Mouse (Mus musculus): ENCODE results near the gene Elovl6. TPM values are rescaled to one million over a fixed set of nuclear protein-coding genes. Genes with fewer than 3 reads are reported as not detected.

Gene Elovl6
- polyA plus RNA-seq, 1 experiment from 2014 or later: 24.0 TPM

DNA sequence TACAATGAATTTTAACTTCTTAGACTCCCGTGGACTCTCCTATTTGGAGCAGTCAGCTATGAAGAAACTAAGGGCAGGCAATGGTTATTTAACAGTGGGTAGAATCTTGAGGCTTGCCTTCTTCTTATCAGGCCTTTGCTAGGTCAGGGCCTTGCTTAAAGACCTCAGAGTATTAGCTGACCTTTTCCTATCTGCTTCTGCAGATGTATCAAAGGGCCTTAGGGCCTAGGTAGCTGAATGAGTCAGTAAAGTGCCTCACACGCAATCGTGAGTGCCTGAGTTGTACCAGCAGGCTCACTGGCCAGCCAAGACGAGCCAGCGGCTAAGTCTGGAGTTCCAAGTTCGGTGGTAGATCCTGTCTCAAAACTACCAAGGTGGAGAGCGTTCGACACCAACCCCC is 33.3 kb downstream of the Elovl6 start:
- CTCF ChIA-PET: interaction anchor here (1.3 kb wide), 1 partner anchor 9 kb away, joined by 3 read pairs; no protein-coding TSS in a partner anchor
- ATAC-seq (no peak), DNase-seq (ENCODE audit: low read depth, low spot score) (no peak)
- POLR2A ChIA-PET: no interaction called here
- in situ Hi-C loops (cut with MboI; ENCODE audit: low pct_unique_long_range_greater_than_20kb): no loop called here
- TF ChIP-seq CTCF (IDR thresholded peaks at IDR 0.05): no peak
- no peaks in the 10 kb centered on the region for H3K27me3 ChIP-seq

DNA sequence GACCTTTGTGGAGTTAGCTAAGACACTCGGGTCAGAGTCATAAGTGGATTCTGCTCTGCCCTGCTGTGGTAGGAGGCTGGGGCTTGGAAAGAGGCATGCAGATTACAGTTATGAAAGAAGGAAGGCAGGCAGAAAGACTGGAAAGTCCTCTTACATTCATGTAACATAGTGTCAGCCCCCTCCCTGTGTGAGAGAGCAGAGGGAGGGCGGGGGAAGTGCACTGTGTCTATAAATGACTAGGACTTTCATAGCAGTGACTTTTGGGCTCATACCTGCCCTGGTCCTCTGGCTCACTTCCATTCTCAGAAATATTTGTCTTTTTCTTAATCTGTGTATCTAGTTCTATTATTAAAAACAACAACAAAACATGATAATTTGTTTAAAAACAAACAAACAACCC is 33.9 kb downstream of the Elovl6 start:
- DNase-seq (ENCODE audit: low read depth, low spot score): no peak
- CTCF ChIA-PET: interaction anchor here (1.3 kb wide), 1 partner anchor 9 kb away, joined by 3 read pairs; no protein-coding TSS in a partner anchor
- POLR2A ChIA-PET: no interaction called here
- H3K27me3 ChIP-seq: no peaks in the 10 kb centered on the region
- no peak for TF ChIP-seq CTCF (IDR thresholded peaks at IDR 0.05)
- in situ Hi-C loops (cut with MboI; ENCODE audit: low pct_unique_long_range_greater_than_20kb): no loop called here
- ATAC-seq: no peak

DNA sequence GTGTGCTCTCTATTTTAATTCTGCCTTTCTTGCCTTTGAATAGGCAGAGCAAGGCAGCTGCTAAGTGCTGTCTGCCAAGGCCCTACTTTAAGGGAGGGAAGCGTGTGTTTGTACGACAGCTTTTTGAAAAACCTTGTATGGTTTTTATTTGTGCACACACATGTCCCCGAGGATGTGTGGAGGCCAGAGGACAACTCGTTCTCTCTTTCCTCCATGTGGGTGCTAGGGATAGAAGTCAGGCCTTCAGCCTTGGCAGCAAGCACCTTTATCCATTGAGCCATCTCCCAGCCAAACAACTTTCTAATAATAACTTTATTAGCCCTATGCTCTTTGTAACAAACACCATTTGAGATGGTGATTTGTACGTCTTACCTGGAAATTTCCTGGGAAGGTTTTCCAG is 34.7 kb downstream of the Elovl6 start:
- no peak for DNase-seq (ENCODE audit: low read depth, low spot score)
- no peaks in the 10 kb centered on the region for H3K27me3 ChIP-seq
- in situ Hi-C loops (cut with MboI; ENCODE audit: low pct_unique_long_range_greater_than_20kb): no loop called here
- ATAC-seq: no peak
- ChIA-PET POLR2A (no interaction called here), CTCF (no interaction called here)
- TF ChIP-seq CTCF (IDR thresholded peaks at IDR 0.05): no peak

DNA sequence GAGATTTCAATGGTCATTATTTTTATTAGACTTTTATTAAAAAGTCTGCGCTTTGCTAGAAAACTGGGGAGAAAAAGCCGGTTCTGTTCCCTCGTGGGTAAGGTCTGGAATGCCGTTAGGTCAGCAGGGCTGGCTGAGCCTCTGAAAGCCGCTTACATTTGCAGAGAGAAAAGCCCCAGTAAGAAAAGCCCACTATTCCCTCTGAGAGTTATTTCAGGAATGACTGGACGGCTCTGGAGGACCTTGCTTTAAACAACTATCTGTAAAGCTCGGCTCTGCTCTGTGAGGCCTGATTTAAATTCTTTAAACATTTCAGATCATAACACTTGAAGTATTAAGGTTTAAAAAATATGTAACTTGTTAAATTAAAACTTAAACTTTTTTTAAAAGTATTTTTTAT is 36.4 kb downstream of the Elovl6 start:
- DNase-seq (ENCODE audit: low read depth, low spot score) (no peak), ATAC-seq (no peak)
- in situ Hi-C loops (cut with MboI; ENCODE audit: low pct_unique_long_range_greater_than_20kb): no loop called here
- no peaks in the 10 kb centered on the region for H3K27me3 ChIP-seq
- no peak for TF ChIP-seq CTCF (IDR thresholded peaks at IDR 0.05)
- ChIA-PET POLR2A (no interaction called here), CTCF (interaction anchor here (1.5 to 2.4 kb wide), 2 partner anchors 9 to 10 kb away, joined by 3 to 7 read pairs; no protein-coding TSS in a partner anchor)

DNA sequence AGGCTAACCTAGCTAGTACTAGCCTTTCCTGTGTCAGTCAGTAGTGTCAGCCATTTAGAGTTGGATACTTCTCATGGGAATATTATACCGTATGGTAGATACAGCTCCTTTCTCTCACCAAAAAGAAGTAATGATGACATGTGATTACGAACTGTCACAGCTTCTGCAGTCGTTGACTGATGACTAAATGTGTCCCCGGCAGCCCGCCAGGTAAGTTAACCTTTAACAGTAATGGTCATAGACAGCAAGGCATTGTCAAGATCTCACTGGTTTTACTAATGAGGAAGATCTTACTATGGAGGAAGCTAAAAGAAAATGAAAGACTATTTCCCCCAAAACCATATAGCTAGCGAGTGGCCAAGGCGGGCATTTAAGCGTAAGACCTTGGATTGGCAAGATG is 38.8 kb downstream of the Elovl6 start:
- ChIA-PET POLR2A (interaction anchor here (0.5 to 1.0 kb wide), 3 partner anchors 14 to 283 kb away, joined by 3 to 10 read pairs (median 3); no protein-coding TSS in a partner anchor), CTCF (interaction anchor here (0.8 to 1.2 kb wide), 3 partner anchors 9 to 23 kb away, joined by 3 to 4 read pairs (median 3); no protein-coding TSS in a partner anchor)
- H3K27me3 ChIP-seq: no peaks in the 10 kb centered on the region
- in situ Hi-C loops (cut with MboI; ENCODE audit: low pct_unique_long_range_greater_than_20kb): no loop called here
- TF ChIP-seq CTCF (IDR thresholded peaks at IDR 0.05): no peak
- no peak for ATAC-seq
- no peak for DNase-seq (ENCODE audit: low read depth, low spot score)

DNA sequence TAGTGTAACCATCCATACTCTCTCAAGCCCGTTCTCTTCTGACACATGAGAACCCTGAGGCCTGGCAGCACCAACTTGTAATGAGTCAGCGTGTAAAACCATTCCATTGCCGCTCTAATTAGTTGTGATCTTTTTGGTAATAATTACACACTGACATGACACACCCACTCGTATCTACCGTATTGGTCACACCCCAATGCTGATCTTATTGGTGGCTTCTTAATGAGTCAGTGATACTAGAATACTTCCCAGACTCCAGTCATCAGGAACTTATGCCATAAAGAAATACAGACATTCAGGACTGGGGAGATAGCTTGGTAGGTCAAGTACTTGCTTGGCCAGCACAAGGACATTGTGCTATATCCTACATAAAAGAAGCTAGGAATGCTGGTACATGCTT is 39.5 kb downstream of the Elovl6 start:
- POLR2A ChIA-PET: interaction anchor here (0.5 kb wide), 1 partner anchor 283 kb away, joined by 10 read pairs; no protein-coding TSS in a partner anchor
- DNase-seq (ENCODE audit: low read depth, low spot score) (peak; percentile 64), ATAC-seq (peak; percentile 78)
- TF ChIP-seq CTCF (IDR thresholded peaks at IDR 0.05): no peak
- in situ Hi-C loops (cut with MboI; ENCODE audit: low pct_unique_long_range_greater_than_20kb): no loop called here
- CTCF ChIA-PET: no interaction called here
- H3K27me3 ChIP-seq: no peaks in the 10 kb centered on the region

DNA sequence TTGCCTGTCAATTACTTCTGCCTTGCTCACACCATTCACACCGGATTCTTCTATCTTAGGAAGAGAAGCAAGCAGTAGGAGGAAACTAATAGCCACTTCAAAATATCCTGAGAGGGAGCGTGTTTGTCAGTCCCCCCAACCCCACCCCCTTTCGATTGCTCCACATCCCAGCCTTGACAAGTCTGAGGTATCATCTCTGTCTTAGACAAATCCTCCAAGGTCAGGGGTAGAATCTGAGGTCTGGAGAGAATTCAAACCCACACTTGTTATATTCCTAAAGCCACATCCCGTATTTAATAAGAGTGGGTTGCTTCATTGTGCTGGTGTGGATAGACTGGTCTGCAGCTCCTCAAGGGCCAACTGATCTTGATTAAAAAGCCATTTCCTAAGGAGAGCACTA is 40.8 kb downstream of the Elovl6 start:
- in situ Hi-C loops (cut with MboI; ENCODE audit: low pct_unique_long_range_greater_than_20kb): no loop called here
- no peak for DNase-seq (ENCODE audit: low read depth, low spot score)
- ChIA-PET POLR2A (no interaction called here), CTCF (interaction anchor here (1.0 kb wide), 1 partner anchor 27 kb away, joined by 3 read pairs; no protein-coding TSS in a partner anchor)
- H3K27me3 ChIP-seq: no peaks in the 10 kb centered on the region
- ATAC-seq: no peak
- no peak for TF ChIP-seq CTCF (IDR thresholded peaks at IDR 0.05)

DNA sequence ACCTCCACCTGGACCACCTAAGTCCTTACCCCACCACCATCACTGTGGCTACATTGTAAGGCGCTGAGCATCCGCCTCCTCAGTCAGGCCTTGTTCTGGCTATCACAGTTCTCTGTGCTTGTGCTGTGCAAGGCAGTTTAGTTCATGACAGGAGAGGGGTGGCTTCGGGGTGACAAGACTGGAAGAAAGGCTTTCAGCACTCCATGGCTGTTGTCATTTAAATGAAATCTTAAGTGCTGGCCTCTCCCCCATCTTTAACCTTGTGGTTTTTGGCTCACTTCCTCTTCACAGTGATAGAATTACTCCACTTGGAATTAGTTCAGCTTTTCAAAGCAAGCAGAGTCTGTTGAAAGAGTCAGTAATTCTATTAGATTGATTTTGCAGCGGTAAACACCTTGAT is 41.5 kb downstream of the Elovl6 start:
- DNase-seq (ENCODE audit: low read depth, low spot score) (no peak), ATAC-seq (no peak)
- ChIA-PET CTCF (no interaction called here), POLR2A (no interaction called here)
- no peak for TF ChIP-seq CTCF (IDR thresholded peaks at IDR 0.05)
- H3K27me3 ChIP-seq: no peaks in the 10 kb centered on the region
- in situ Hi-C loops (cut with MboI; ENCODE audit: low pct_unique_long_range_greater_than_20kb): no loop called here

DNA sequence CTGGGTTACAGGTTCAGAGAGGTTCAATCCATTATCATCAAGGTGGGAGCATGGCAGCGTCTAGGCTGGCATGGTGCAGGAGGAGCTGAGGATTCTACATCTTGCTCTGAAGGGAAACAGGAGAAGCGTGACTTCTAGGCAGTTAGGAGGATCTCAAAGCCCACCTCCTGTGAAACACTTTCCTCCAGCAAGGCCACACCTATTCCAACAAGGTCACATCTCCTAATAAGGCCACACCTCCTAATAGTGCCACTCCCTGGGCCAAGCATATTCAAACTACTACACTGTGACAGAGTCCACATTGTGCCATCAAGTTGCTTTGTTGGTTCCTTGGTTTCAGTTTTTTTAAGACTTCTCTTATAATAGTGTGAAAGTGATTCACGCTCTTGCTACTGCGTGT is 42.9 kb downstream of the Elovl6 start:
- ATAC-seq (no peak), DNase-seq (ENCODE audit: low read depth, low spot score) (no peak)
- TF ChIP-seq CTCF (IDR thresholded peaks at IDR 0.05): no peak
- POLR2A ChIA-PET: no interaction called here
- in situ Hi-C loops (cut with MboI; ENCODE audit: low pct_unique_long_range_greater_than_20kb): no loop called here
- CTCF ChIA-PET: no interaction called here
- H3K27me3 ChIP-seq: no peaks in the 10 kb centered on the region

DNA sequence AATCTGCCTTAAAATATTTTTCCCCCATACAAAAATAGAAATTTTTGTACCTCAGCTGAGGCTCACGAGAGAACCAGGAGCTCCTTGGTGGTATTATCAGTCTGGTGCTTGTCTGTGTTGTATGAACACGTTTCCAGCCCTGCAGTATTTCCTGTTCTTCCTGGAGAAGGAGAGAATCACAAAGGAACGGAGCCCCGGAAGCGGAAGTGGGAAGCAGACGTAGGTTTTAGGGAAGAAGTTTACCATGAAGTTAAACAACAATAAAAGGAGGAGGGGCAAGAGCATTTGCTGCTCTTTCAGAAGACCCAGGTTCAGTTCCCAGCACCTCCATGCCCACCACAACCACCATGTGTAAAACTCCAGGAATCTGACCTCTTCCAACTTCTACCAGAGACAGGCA is 44.4 kb downstream of the Elovl6 start:
- DNase-seq (ENCODE audit: low read depth, low spot score): no peak
- TF ChIP-seq CTCF (IDR thresholded peaks at IDR 0.05): no peak
- CTCF ChIA-PET: interaction anchor here (1.0 to 1.4 kb wide), 3 partner anchors 9 to 106 kb away, joined by 3 to 4 read pairs (median 3); no protein-coding TSS in a partner anchor
- H3K27me3 ChIP-seq: no peaks in the 10 kb centered on the region
- in situ Hi-C loops (cut with MboI; ENCODE audit: low pct_unique_long_range_greater_than_20kb): no loop called here
- POLR2A ChIA-PET: no interaction called here
- no peak for ATAC-seq

DNA sequence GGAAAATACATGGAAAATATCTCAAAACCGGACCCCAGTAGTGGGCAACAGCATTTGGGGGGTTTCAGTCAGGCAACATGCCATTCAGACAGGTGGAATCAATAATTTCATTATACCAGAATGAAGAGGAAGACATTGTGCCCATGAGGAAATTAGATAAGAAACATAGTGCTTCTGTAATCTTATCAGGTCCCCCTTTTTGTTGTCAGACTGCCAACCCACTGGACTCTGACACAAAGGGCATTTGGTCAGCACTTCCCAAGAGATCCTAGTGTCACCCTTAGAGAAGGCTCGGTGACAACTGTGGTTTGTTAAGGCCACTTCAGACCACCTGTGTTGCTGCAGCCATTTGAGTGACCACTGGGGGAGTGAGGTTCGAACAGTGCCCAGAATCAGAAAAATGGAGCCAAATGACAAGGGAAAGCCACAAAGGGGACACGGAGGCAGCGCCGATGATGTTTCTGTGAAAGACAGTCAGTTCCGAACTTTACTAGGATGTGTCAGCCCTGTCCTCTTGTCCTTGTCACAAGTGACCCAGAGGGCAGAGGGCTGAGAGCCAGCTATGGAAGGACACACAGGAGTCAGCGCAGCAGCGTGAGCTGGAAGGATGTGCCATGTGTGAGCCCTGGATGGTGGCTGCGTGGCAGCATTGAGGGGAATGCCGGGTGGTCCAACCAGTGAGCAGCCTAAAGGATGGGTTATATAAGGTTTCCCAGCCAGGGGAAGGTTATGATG is 46.8 kb downstream of the Elovl6 start:
- no peak for DNase-seq (ENCODE audit: low read depth, low spot score)
- in situ Hi-C loops (cut with MboI; ENCODE audit: low pct_unique_long_range_greater_than_20kb): no loop called here
- ChIA-PET POLR2A (no interaction called here), CTCF (no interaction called here)
- ATAC-seq: no peak
- no peaks in the 10 kb centered on the region for H3K27me3 ChIP-seq
- no peak for TF ChIP-seq CTCF (IDR thresholded peaks at IDR 0.05)

Measured in Patski (cell line).